Mouse (Mus musculus) midbrain, embryonic 10.5 days (tissue): ENCODE measurements around the gene Dlgap1. TPM values are rescaled to one million over a fixed set of nuclear protein-coding genes. Genes with fewer than 3 reads are reported as not detected.

Source experiments
- DNase-seq: peaks from one replicate; pipeline ENCODE4 v3.0.0-alpha.2; 2017; ENCODE audit warnings: low spot score
- H3K27ac ChIP-seq: fragments of 300-500 bp; sonication (generic); replicated peaks from 2 replicates; pipeline ENCODE4 v1.5.1; 2016; ENCODE audit warnings: mild to moderate bottlenecking
- H3K27me3 ChIP-seq: fragments of 300-500 bp; sonication (generic); 2 replicates; pipeline ENCODE4 v1.6.1; 2016; ENCODE audit warnings: low read depth, mild to moderate bottlenecking; ENCODE audit not compliant: poor library complexity, severe bottlenecking
- H3K36me3 ChIP-seq: fragments of 300-500 bp; sonication (generic); 2 replicates; pipeline ENCODE4 v1.6.1; 2016; ENCODE audit warnings: mild to moderate bottlenecking, moderate library complexity
- H3K4me1 ChIP-seq: fragments of 300-500 bp; sonication (generic); 2 replicates; pipeline ENCODE4 v1.6.1; 2016
- H3K4me3 ChIP-seq: fragments of 300-500 bp; sonication (generic); 2 replicates; pipeline ENCODE4 v1.5.1; 2016; ENCODE audit warnings: mild to moderate bottlenecking, moderate library complexity
- H3K9me3 ChIP-seq: fragments of 300-500 bp; sonication (generic); replicated peaks from 2 replicates; pipeline ENCODE4 v1.6.1; 2016; ENCODE audit warnings: mild to moderate bottlenecking
- WGBS: fragments of 180-500 bp; shearing (Covaris S2); methylation state at CpG from one replicate; pipeline ENCODE4 v1.1.7; 2016; 5-methylcytosine and 5-hydroxymethylcytosine counted together
- polyA plus RNA-seq: library from polyadenylated mRNA; unstranded; fragments of >200 nt; fragmentation: Nextera tagmentation; extraction: Ambion mirVana; gene quantifications from 2 replicates; pipeline ENCODE4 v1.2.1, GENCODE M21; 2016

Gene Dlgap1
- polyA plus RNA-seq, 1 experiment from 2014 or later = 1.0 TPM

- WGBS = 32% methylated on average over 6 of the region's 6 CpGs
- H3K36me3 ChIP-seq = no peaks in the 10 kb centered on the region
Observed at GRCm38 (mm10) chr17:70707819-70708140, 738.9 kb downstream of the Dlgap1 start.

GRCm38 (mm10) chr17:70709545-70709944 is 740.7 kb downstream of the Dlgap1 start:
- Histone ChIP-seq H3K36me3 (no peaks in the 10 kb centered on the region), H3K4me3 (no peak overlapping the region), H3K4me1 (peaks cover 20% of the 10 kb centered on the region), H3K27me3 (peaks cover 29% of the 10 kb centered on the region), H3K27ac (no peak overlapping the region), H3K9me3 (no peaks in the 10 kb centered on the region)
- 71% methylated on average over 5 of the region's 5 CpGs for WGBS
- no peak for DNase-seq

More at GRCm38 (mm10) chr17:70707819-70708140, 738.9 kb downstream of the Dlgap1 start:
- H3K9me3 ChIP-seq = no peaks in the 10 kb centered on the region
- H3K27ac ChIP-seq = no peak overlapping the region
- H3K4me1 ChIP-seq = peaks cover 13% of the 10 kb centered on the region
- no peak for DNase-seq
- H3K27me3 ChIP-seq = peaks cover 29% of the 10 kb centered on the region
- peak overlapping the region; percentile 42; the same call in 1 of the 2 replicates for H3K4me3 ChIP-seq

- Histone ChIP-seq H3K36me3 (no peaks in the 10 kb centered on the region), H3K9me3 (no peaks in the 10 kb centered on the region), H3K4me3 (no peak overlapping the region), H3K27ac (0 out of 2 replicates have a peak overlapping the region, but pooled peaks have one; percentile 1), H3K4me1 (peaks cover 6% of the 10 kb centered on the region; the same call in 1 of the 2 replicates), H3K27me3 (peaks cover 17% of the 10 kb centered on the region)
- 64% methylated on average over 10 of the region's 10 CpGs for WGBS
- no peak for DNase-seq
Observed at GRCm38 (mm10) chr17:70713470-70713869, 744.6 kb downstream of the Dlgap1 start.

GRCm38 (mm10) chr17:70719684-70720324 is 750.9 kb downstream of the Dlgap1 start:
- 88% methylated on average over 11 of the region's 11 CpGs for WGBS

GRCm38 (mm10) chr17:70720766-70721165 is 751.9 kb downstream of the Dlgap1 start:
- no peaks in the 10 kb centered on the region for H3K36me3 ChIP-seq
- H3K4me1 ChIP-seq = peaks cover 11% of the 10 kb centered on the region
- 24% methylated on average over 8 of the region's 8 CpGs for WGBS
- H3K9me3 ChIP-seq = no peaks in the 10 kb centered on the region
- H3K27me3 ChIP-seq = no peaks in the 10 kb centered on the region
- peak; percentile 53 for DNase-seq
- H3K27ac ChIP-seq = no peak overlapping the region
- H3K4me3 ChIP-seq = no peak overlapping the region

More at GRCm38 (mm10) chr17:70719684-70720324, 750.9 kb downstream of the Dlgap1 start:
- Histone ChIP-seq H3K27me3 (no peaks in the 10 kb centered on the region), H3K36me3 (no peaks in the 10 kb centered on the region), H3K4me1 (peaks cover 11% of the 10 kb centered on the region), H3K9me3 (no peaks in the 10 kb centered on the region), H3K4me3 (no peak overlapping the region), H3K27ac (no peak overlapping the region)
- no peak for DNase-seq

GRCm38 (mm10) chr17:70722146-70722545 is 753.3 kb downstream of the Dlgap1 start:
- peaks cover 11% of the 10 kb centered on the region for H3K4me1 ChIP-seq
- H3K36me3 ChIP-seq = no peaks in the 10 kb centered on the region
- no peak overlapping the region for H3K27ac ChIP-seq
- no peaks in the 10 kb centered on the region for H3K27me3 ChIP-seq
- 78% methylated on average over 3 of the region's 3 CpGs for WGBS
- DNase-seq = no peak
- no peak overlapping the region for H3K4me3 ChIP-seq
- H3K9me3 ChIP-seq = no peaks in the 10 kb centered on the region

GRCm38 (mm10) chr17:70728719-70729281 is 759.9 kb downstream of the Dlgap1 start:
- H3K4me1 ChIP-seq = no peaks in the 10 kb centered on the region
- H3K4me3 ChIP-seq = no peak overlapping the region
- DNase-seq = no peak
- 93% methylated on average over 5 of the region's 5 CpGs for WGBS
- H3K36me3 ChIP-seq = no peaks in the 10 kb centered on the region
- H3K27ac ChIP-seq = no peak overlapping the region
- H3K27me3 ChIP-seq = no peaks in the 10 kb centered on the region
- no peaks in the 10 kb centered on the region for H3K9me3 ChIP-seq

GRCm38 (mm10) chr17:70734728-70735127 is 765.9 kb downstream of the Dlgap1 start:
- Histone ChIP-seq H3K4me3 (no peak overlapping the region), H3K27ac (no peak overlapping the region), H3K27me3 (no peaks in the 10 kb centered on the region), H3K36me3 (no peaks in the 10 kb centered on the region), H3K9me3 (no peaks in the 10 kb centered on the region), H3K4me1 (peaks cover 29% of the 10 kb centered on the region)
- DNase-seq = no peak
- 96% methylated on average over 3 of the region's 3 CpGs for WGBS

GRCm38 (mm10) chr17:70735396-70735795 is 766.5 kb downstream of the Dlgap1 start:
- 81% methylated on average over 3 of the region's 3 CpGs for WGBS
- H3K27me3 ChIP-seq = no peaks in the 10 kb centered on the region
- no peak overlapping the region for H3K27ac ChIP-seq
- no peak overlapping the region for H3K4me3 ChIP-seq
- H3K4me1 ChIP-seq = peaks cover 29% of the 10 kb centered on the region
- H3K9me3 ChIP-seq = no peaks in the 10 kb centered on the region
- DNase-seq = no peak
- H3K36me3 ChIP-seq = no peaks in the 10 kb centered on the region

GRCm38 (mm10) chr17:70737424-70737823 is 768.6 kb downstream of the Dlgap1 start:
- H3K27me3 ChIP-seq = no peaks in the 10 kb centered on the region
- 4% methylated on average over 6 of the region's 6 CpGs for WGBS
- peak overlapping the region; percentile 80 for H3K27ac ChIP-seq
- peaks cover 29% of the 10 kb centered on the region for H3K4me1 ChIP-seq
- no peaks in the 10 kb centered on the region for H3K9me3 ChIP-seq
- H3K36me3 ChIP-seq = no peaks in the 10 kb centered on the region
- H3K4me3 ChIP-seq = peak overlapping the region; percentile 45
- peak; percentile 66 for DNase-seq

- WGBS = 4% methylated on average over 17 of the region's 17 CpGs
- H3K27ac ChIP-seq = peak overlapping the region; percentile 80
- DNase-seq = peak; percentile 91
- peaks cover 32% of the 10 kb centered on the region for H3K4me1 ChIP-seq
- H3K4me3 ChIP-seq = peak overlapping the region; percentile 45
- H3K36me3 ChIP-seq = no peaks in the 10 kb centered on the region
- H3K27me3 ChIP-seq = no peaks in the 10 kb centered on the region
- H3K9me3 ChIP-seq = no peaks in the 10 kb centered on the region
Observed at GRCm38 (mm10) chr17:70738168-70738854, 769.4 kb downstream of the Dlgap1 start.

- Histone ChIP-seq H3K9me3 (no peaks in the 10 kb centered on the region), H3K36me3 (no peaks in the 10 kb centered on the region), H3K4me1 (peaks cover 34% of the 10 kb centered on the region), H3K27me3 (no peaks in the 10 kb centered on the region), H3K4me3 (no peak overlapping the region), H3K27ac (peak overlapping the region; percentile 80)
- 89% methylated on average over 6 of the region's 6 CpGs for WGBS
- DNase-seq = no peak
Observed at GRCm38 (mm10) chr17:70739346-70739745, 770.5 kb downstream of the Dlgap1 start.

- Histone ChIP-seq H3K4me3 (no peak overlapping the region), H3K4me1 (peaks cover 39% of the 10 kb centered on the region), H3K36me3 (no peaks in the 10 kb centered on the region), H3K9me3 (no peaks in the 10 kb centered on the region), H3K27ac (no peak overlapping the region), H3K27me3 (peaks cover 19% of the 10 kb centered on the region)
- DNase-seq = no peak
- 90% methylated on average over 1 of the region's 1 CpGs for WGBS
Observed at GRCm38 (mm10) chr17:70741696-70742095, 772.8 kb downstream of the Dlgap1 start.
